Mouse (Mus musculus) embryonic facial prominence, embryonic 15.5 days (tissue): ENCODE measurements around the gene Eno1. TPM values are rescaled to one million over a fixed set of nuclear protein-coding genes. Genes with fewer than 3 reads are reported as not detected.

ENCODE experiments used
- ATAC-seq: fragments of 200-750 bp; cut with Nextera tagmentation; 2 replicates; pipeline ENCODE4 v1.8.0; 2017; ENCODE audit warnings: low read depth, moderate TSS enrichment; ENCODE audit not compliant: insufficient number of reproducible peaks, low FRiP score, low TSS enrichment
- H3K27ac ChIP-seq: fragments of 300-500 bp; sonication (generic); replicated peaks from 2 replicates; pipeline ENCODE4 v1.5.1; 2015; ENCODE audit warnings: mild to moderate bottlenecking, inconsistent platforms
- H3K27me3 ChIP-seq: fragments of 300-500 bp; sonication (generic); 2 replicates; pipeline ENCODE4 v1.6.1; 2015; ENCODE audit warnings: inconsistent platforms
- H3K36me3 ChIP-seq: fragments of 300-500 bp; sonication (generic); 2 replicates; pipeline ENCODE4 v1.6.1; 2015; ENCODE audit warnings: mild to moderate bottlenecking, inconsistent platforms
- H3K4me1 ChIP-seq: fragments of 300-500 bp; sonication (generic); 2 replicates; pipeline ENCODE4 v1.6.1; 2015; ENCODE audit warnings: inconsistent platforms
- H3K4me2 ChIP-seq: fragments of 300-500 bp; sonication (generic); replicated peaks from 2 replicates; pipeline ENCODE4 v1.6.1; 2015; ENCODE audit warnings: mild to moderate bottlenecking, inconsistent platforms
- H3K4me3 ChIP-seq: fragments of 300-500 bp; sonication (generic); replicated peaks from 2 replicates; pipeline ENCODE4 v1.5.1; 2015; ENCODE audit warnings: mild to moderate bottlenecking, inconsistent platforms
- H3K9ac ChIP-seq: fragments of 300-500 bp; sonication (generic); 2 replicates; pipeline ENCODE4 v1.6.1; 2015; ENCODE audit warnings: inconsistent platforms
- H3K9me3 ChIP-seq: fragments of 300-500 bp; sonication (generic); replicated peaks from 2 replicates; pipeline ENCODE4 v1.6.1; 2016; ENCODE audit warnings: inconsistent platforms
- whole genome bisulfite sequencing: fragments of 180-500 bp; shearing (Covaris S2); methylation state at CpG from one replicate; pipeline ENCODE4 v1.1.7; 2015; 5-methylcytosine and 5-hydroxymethylcytosine counted together
- polyA plus RNA-seq: library from polyadenylated mRNA; unstranded; fragments of >200 nt; fragmentation: Nextera tagmentation; extraction: Ambion mirVana; gene quantifications from 2 replicates; pipeline ENCODE4 v1.2.1, GENCODE M21; 2015

The Eno1 gene
- polyA plus RNA-seq, 1 experiment from 2014 or later, result 1,435 TPM

- H3K4me1 ChIP-seq, result peaks cover 51% of the 10 kb centered on the region
Observed at GRCm38 (mm10) chr4:150238433-150239086, 2.0 kb downstream of the Eno1 start.

DNA sequence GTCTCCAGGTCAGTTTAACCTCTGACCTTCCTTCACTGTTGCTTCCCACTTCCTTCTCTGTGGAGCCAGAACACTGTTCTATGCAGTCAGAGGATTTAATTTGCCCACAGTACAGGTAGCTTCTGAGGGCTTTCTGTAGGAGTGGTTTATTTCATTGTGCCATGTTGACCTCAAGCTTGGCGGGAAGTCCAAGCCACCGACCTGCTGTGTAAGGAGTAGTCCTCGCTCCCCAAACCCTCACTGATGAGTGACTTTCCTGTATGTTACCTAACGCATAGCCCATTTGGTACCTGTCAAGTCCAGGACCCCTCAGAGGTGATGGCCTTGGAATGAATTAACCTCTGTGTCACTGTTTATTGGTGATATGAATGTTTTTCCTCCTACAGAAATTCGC, 2.6 kb downstream of the Eno1 start:
- Histone ChIP-seq H3K4me1 (peaks cover 51% of the 10 kb centered on the region), H3K36me3 (peaks cover 45% of the 10 kb centered on the region), H3K9ac (peak overlapping the region; percentile 86), H3K4me2 (peak overlapping the region; percentile 57), H3K27ac (peak overlapping the region; percentile 94; the same call in 1 of the 2 replicates), H3K4me3 (peak overlapping the region; percentile 82), H3K9me3 (no peaks in the 10 kb centered on the region), H3K27me3 (no peaks in the 10 kb centered on the region)
- ATAC-seq, result no peak
- WGBS, result 33% methylated on average over 5 of the region's 5 CpGs

More at GRCm38 (mm10) chr4:150238433-150239086, 2.0 kb downstream of the Eno1 start:
- Histone ChIP-seq H3K27ac (peak overlapping the region; percentile 94; the same call in 1 of the 2 replicates), H3K27me3 (no peaks in the 10 kb centered on the region), H3K9me3 (no peaks in the 10 kb centered on the region), H3K36me3 (peaks cover 40% of the 10 kb centered on the region), H3K4me2 (peak overlapping the region; percentile 57), H3K9ac (peak overlapping the region; percentile 86), H3K4me3 (peak overlapping the region; percentile 82)
- WGBS, result 6% methylated on average over 3 of the region's 3 CpGs
- no peak for ATAC-seq

DNA sequence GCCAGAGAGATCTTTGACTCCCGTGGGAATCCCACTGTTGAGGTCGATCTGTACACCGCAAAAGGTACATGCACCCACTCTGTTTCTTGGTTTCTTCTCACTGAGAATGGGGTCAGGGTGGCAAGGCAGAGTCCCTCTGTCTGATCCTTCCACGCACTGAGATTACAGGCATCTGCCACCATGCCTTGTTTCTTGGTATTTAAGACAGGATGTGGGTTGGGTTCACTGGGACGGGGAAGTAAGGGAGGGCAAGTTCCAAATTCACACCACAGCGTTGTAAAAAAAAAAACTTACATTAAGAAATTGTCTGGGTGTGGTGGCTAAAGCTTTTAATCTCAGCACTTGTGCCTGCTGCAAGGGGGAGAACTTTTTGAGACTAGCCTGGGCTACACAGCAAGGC, 3.0 kb downstream of the Eno1 start:
- Histone ChIP-seq H3K27ac (peak overlapping the region; percentile 94), H3K9me3 (no peaks in the 10 kb centered on the region), H3K4me3 (peak overlapping the region; percentile 82), H3K27me3 (no peaks in the 10 kb centered on the region), H3K9ac (no peak overlapping the region), H3K36me3 (peaks cover 50% of the 10 kb centered on the region), H3K4me2 (peak overlapping the region; percentile 57), H3K4me1 (peaks cover 51% of the 10 kb centered on the region)
- WGBS, result 27% methylated on average over 6 of the region's 6 CpGs
- no peak for ATAC-seq

DNA sequence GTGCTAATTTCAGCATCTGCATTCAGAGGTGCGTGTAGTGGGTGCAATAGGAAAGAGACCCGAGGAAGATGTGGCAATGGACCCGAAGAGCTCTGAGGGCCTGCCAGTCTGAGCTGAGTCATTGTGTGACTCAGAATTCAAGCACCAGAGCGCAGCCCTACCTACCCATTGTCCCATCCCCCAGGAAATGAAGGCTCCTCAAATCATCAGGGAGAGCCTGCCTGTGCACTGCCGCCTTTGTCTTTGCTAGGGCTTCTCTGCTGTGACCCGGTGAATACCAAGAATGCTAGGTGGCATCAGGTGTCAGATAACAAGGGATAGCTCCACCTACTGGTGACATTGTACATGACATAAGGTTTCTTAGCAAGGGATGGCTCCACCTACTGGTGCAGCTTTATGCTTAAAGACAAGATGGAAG, 3.4 kb downstream of the Eno1 start:
- Histone ChIP-seq H3K27ac (peak overlapping the region; percentile 94), H3K27me3 (no peaks in the 10 kb centered on the region), H3K4me3 (peak overlapping the region; percentile 82), H3K9ac (no peak overlapping the region), H3K4me1 (peaks cover 50% of the 10 kb centered on the region), H3K4me2 (peak overlapping the region; percentile 57), H3K36me3 (peaks cover 54% of the 10 kb centered on the region), H3K9me3 (no peaks in the 10 kb centered on the region)
- ATAC-seq, result no peak
- 17% methylated on average over 6 of the region's 6 CpGs for WGBS

GRCm38 (mm10) chr4:150240381-150240886, 3.9 kb downstream of the Eno1 start:
- Histone ChIP-seq H3K4me3 (no peak overlapping the region), H3K4me1 (peaks cover 45% of the 10 kb centered on the region), H3K9ac (no peak overlapping the region), H3K9me3 (no peaks in the 10 kb centered on the region), H3K36me3 (peaks cover 59% of the 10 kb centered on the region), H3K27me3 (no peaks in the 10 kb centered on the region), H3K4me2 (peak overlapping the region; percentile 57; the same call in 1 of the 2 replicates), H3K27ac (no peak overlapping the region)
- 79% methylated on average over 1 of the region's 1 CpGs for WGBS
- ATAC-seq, result no peak

GRCm38 (mm10) chr4:150241708-150242107, 5.2 kb downstream of the Eno1 start:
- Histone ChIP-seq H3K36me3 (peaks cover 72% of the 10 kb centered on the region), H3K9ac (no peak overlapping the region), H3K4me3 (no peak overlapping the region), H3K4me2 (no peak overlapping the region), H3K9me3 (no peaks in the 10 kb centered on the region), H3K27ac (no peak overlapping the region), H3K27me3 (no peaks in the 10 kb centered on the region), H3K4me1 (peaks cover 39% of the 10 kb centered on the region)
- ATAC-seq, result no peak
- WGBS, result 64% methylated on average over 4 of the region's 4 CpGs

GRCm38 (mm10) chr4:150242745-150243144, 6.2 kb downstream of the Eno1 start:
- Histone ChIP-seq H3K27ac (no peak overlapping the region), H3K4me2 (no peak overlapping the region), H3K9me3 (no peaks in the 10 kb centered on the region), H3K9ac (no peak overlapping the region), H3K36me3 (peaks cover 81% of the 10 kb centered on the region), H3K27me3 (no peaks in the 10 kb centered on the region), H3K4me3 (no peak overlapping the region), H3K4me1 (peaks cover 39% of the 10 kb centered on the region)
- no peak for ATAC-seq
- WGBS, result 85% methylated on average over 5 of the region's 5 CpGs

DNA sequence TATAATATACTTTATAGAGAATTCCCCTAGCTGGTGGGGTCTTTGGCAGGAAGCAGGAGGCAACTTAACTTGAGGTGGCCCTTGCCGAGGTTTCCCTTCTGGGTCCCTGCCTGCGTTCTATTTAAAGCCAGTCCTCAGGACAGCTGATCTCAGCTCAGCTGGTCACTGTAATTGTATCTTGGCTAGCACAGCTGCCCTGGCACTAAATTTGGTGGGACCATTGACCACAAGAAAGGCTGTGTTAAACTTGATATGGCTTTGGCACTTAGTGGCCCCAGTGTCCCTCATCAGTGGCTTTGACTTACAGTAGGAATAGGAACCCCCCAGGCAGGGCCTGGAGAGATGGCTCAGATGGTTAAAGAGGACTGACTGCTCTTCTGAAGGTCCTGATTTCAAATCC, 9.4 kb downstream of the Eno1 start:
- Histone ChIP-seq H3K9ac (no peak overlapping the region), H3K36me3 (peaks cover 87% of the 10 kb centered on the region), H3K9me3 (no peaks in the 10 kb centered on the region), H3K27ac (no peak overlapping the region), H3K4me2 (no peak overlapping the region), H3K4me1 (peaks cover 22% of the 10 kb centered on the region), H3K27me3 (no peaks in the 10 kb centered on the region), H3K4me3 (no peak overlapping the region)
- 59% methylated on average over 2 of the region's 2 CpGs for WGBS
- no peak for ATAC-seq

DNA sequence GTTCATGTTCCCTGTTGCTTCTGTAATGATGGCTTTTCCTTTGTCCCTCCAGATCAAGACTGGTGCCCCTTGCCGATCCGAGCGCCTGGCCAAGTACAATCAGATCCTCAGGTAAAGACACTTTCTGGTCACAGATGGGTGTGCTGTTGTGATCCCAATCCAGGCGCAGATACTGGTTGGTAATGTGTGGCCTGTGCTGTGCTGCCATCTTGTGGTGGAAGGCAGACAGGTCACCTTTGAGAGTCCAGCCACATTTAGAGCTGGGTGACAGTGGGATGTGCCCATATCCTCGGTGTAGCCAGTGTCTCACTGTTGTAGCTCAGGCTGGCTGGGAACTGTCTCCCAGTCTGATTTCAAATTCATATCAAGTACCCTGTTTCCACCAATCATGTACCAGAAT, 11.5 kb downstream of the Eno1 start:
- Histone ChIP-seq H3K4me2 (no peak overlapping the region), H3K27ac (no peak overlapping the region), H3K27me3 (no peaks in the 10 kb centered on the region), H3K4me3 (no peak overlapping the region), H3K4me1 (peaks cover 12% of the 10 kb centered on the region), H3K9ac (no peak overlapping the region), H3K36me3 (peaks cover 72% of the 10 kb centered on the region), H3K9me3 (no peaks in the 10 kb centered on the region)
- 50% methylated on average over 5 of the region's 5 CpGs for WGBS
- no peak for ATAC-seq

- ATAC-seq, result no peak
- Histone ChIP-seq H3K27ac (no peak overlapping the region), H3K9me3 (no peaks in the 10 kb centered on the region), H3K36me3 (peaks cover 63% of the 10 kb centered on the region), H3K4me2 (no peak overlapping the region), H3K9ac (no peak overlapping the region), H3K4me3 (no peak overlapping the region), H3K4me1 (peaks cover 12% of the 10 kb centered on the region), H3K27me3 (no peaks in the 10 kb centered on the region)
- 83% methylated on average over 5 of the region's 5 CpGs for WGBS
Observed at GRCm38 (mm10) chr4:150248917-150249316, 12.4 kb downstream of the Eno1 start.

DNA sequence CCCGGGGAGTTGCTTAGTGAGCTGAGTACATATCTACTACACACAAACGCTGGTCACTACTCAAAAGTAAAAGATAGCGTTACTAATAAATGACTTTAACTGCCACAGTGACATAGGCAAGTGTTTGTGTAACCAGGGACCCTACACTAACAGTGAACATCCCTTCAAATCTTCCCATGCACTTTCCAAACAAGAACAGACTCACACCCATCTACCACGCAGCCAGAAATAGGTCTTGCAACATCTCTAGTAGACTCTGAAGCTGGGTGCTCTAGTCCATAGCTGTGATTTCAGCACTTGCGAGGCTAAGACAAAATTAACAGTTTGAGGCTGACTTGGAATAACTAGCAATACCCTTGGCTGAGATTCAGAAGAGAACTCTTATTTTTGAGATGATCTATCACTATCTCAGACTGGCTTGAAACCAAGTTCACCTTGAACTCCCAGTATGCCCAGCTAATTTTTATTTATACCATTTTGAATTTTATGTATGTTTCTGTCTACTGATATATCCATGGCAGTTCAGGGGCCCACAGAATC, 13.3 kb downstream of the Eno1 start:
- Histone ChIP-seq H3K4me3 (no peak overlapping the region), H3K9me3 (no peaks in the 10 kb centered on the region), H3K4me2 (no peak overlapping the region), H3K36me3 (peaks cover 54% of the 10 kb centered on the region), H3K27me3 (no peaks in the 10 kb centered on the region), H3K9ac (no peak overlapping the region), H3K27ac (no peak overlapping the region), H3K4me1 (peaks cover 12% of the 10 kb centered on the region)
- no peak for ATAC-seq
- 80% methylated on average over 5 of the region's 5 CpGs for WGBS
